Mouse (Mus musculus): ENCODE results near the gene Ccdc9. TPM values are rescaled to one million over a fixed set of nuclear protein-coding genes. Genes with fewer than 3 reads are reported as not detected.

The Ccdc9 gene
- total RNA-seq (2014; fragmentation: Nextera tagmentation) (8.1 and 16.6 TPM in 2 replicates), total RNA-seq (2017) (58.0 and 66.0 TPM in 2 replicates), polyA plus RNA-seq (2012) (133 and 136 TPM in 2 replicates)

DNA sequence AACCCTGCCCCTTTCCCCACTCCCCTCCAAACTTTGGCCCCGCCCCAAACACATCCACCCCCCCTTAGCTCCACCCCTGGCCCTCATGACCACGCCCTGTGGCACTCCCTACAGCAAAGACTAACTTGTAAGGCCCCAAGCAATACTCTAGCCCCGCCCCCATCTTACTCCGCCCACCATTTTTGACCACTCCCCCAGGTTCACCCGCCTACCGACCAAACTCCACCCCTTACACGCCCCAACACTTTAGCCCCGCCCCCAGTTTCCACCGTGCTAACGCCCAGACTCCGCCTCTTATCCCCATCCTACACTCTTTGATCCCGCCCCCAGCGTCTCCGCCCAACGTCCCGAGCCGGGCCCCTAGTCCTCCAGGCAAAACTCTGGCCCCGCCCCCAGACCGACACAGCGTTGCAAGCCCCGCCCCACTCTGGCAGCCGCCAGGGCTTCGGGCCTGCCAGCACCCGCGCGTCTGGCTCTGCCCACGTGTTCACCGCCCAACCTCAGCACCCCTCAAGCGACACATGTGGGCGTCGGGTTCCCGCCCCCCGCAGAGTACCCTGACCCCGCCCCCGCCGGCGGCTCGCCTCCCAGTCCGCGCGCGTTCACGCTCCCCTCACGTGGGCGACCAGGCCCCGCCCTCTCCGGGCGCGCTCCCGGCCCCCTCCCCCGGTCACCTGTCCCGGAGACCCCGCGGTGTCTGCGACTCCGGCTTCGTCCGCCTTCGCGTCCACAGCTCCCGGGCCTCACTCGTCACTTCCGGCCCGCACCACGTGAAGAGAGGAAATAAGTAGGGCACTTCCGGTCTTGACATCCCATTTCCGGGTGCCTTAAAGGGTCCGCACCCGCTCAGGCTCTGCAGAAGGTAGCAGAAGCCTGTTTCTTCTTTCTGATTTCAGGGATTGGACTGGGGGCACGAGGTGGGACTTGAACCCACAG lies at the start of gene Ccdc9:
Ccdc9 (minus strand) TSS at position 770 of the 936 bp plus-strand sequence.
- H3K4me1 ChIP-seq (ENCODE audit: insufficient read depth, low read depth, low read length): peaks cover 28% of the 10 kb centered on the region
- H3K4me3 ChIP-seq (ENCODE audit: low read depth, low read length): peak within 1 kb of the TSS; percentile 76
- DNase-seq (ENCODE audit: low spot score) (peak; percentile 84), ATAC-seq (ENCODE audit: extremely low read depth, insufficient number of reproducible peaks, low FRiP score, poor library complexity, severe bottlenecking) (peak; percentile 84)
- H3K36me3 ChIP-seq (replicated peaks): peaks cover 36% of the 10 kb centered on the region
- H3K27me3 ChIP-seq (ENCODE audit: insufficient read depth, low read length): no peaks in the 10 kb centered on the region
- no peak for TF ChIP-seq GATA2 (IDR thresholded peaks at IDR 0.05; ENCODE audit: borderline replicate concordance, low read depth, low read length)
- TF ChIP-seq POLR2AphosphoS5 (IDR thresholded peaks at IDR 0.05; ENCODE audit: insufficient replicate concordance, low read depth, low read length): no peak
- TF ChIP-seq CTCF (IDR thresholded peaks at IDR 0.05; ENCODE audit: low read depth, low read length): no peak
- no peak for TF ChIP-seq TAL1 (conservative IDR thresholded peaks at IDR 0.05; ENCODE audit: low read depth, low read length)
- no peak for TF ChIP-seq GATA1 (IDR thresholded peaks at IDR 0.05; ENCODE audit: borderline replicate concordance, low read length)
- H3K9me3 ChIP-seq (replicated peaks): no peaks in the 10 kb centered on the region

DNA sequence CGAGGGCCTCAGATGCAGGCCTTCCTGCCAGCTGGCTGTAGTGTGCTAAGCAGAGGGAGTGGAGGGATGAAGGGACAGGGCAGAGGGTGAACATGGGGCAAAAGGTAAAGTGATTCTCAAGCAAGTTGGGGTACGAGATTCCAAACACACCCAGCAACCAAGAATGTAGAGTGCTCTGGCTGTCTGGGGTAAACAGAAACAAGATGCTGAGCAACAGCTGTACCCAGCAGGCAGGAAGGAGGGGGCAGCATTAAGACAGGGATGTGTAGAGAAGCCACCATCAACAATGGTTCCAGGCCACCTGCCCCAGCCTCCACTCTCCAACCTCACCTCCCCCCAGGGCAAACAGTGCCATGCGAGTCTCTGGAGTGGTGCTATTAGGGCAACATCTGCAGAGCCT lies 42.6 kb upstream of the Ccdc9 start:
- no peak overlapping the region for H3K4me3 ChIP-seq (ENCODE audit: low read depth, low read length)
- H3K27me3 ChIP-seq (ENCODE audit: insufficient read depth, low read length): no peaks in the 10 kb centered on the region
- peaks cover 13% of the 10 kb centered on the region for H3K4me1 ChIP-seq (ENCODE audit: insufficient read depth, low read depth, low read length)
- ATAC-seq (ENCODE audit: extremely low read depth, insufficient number of reproducible peaks, low FRiP score, poor library complexity, severe bottlenecking) (no peak), DNase-seq (ENCODE audit: low spot score) (no peak)
- no peak for TF ChIP-seq CTCF (IDR thresholded peaks at IDR 0.05; ENCODE audit: low read depth, low read length)
- TF ChIP-seq TAL1 (conservative IDR thresholded peaks at IDR 0.05; ENCODE audit: low read depth, low read length): no peak
- TF ChIP-seq POLR2AphosphoS5 (IDR thresholded peaks at IDR 0.05; ENCODE audit: insufficient replicate concordance, low read depth, low read length): no peak
- TF ChIP-seq GATA1 (IDR thresholded peaks at IDR 0.05; ENCODE audit: borderline replicate concordance, low read length): no peak
- H3K9me3 ChIP-seq (replicated peaks): no peaks in the 10 kb centered on the region
- peaks cover 97% of the 10 kb centered on the region for H3K36me3 ChIP-seq (replicated peaks)

DNA sequence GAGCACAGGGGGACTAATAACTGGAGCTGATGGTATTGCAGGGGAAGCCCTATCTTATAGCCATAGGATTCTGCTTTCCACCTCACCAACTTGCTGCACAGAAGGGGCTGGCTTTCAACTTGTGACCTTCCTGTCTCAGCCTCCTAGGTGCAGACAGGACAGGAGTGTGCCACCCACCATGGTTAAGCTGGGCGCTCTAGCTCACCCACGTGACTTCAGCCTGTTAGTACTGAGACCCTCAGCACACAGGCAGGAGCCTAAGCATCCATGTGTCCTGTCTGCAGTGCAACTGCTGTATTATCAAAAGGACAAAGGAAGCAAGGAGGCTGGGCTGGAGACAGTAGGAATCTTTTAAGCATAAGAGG lies 40.0 kb upstream of the Ccdc9 start:
- no peaks in the 10 kb centered on the region for H3K27me3 ChIP-seq (ENCODE audit: insufficient read depth, low read length)
- ATAC-seq (ENCODE audit: extremely low read depth, insufficient number of reproducible peaks, low FRiP score, poor library complexity, severe bottlenecking): no peak
- peaks cover 81% of the 10 kb centered on the region for H3K36me3 ChIP-seq (replicated peaks)
- peaks cover 14% of the 10 kb centered on the region for H3K4me1 ChIP-seq (ENCODE audit: insufficient read depth, low read depth, low read length)
- no peak overlapping the region for H3K4me3 ChIP-seq (ENCODE audit: low read depth, low read length)
- TF ChIP-seq POLR2AphosphoS5 (IDR thresholded peaks at IDR 0.05; ENCODE audit: insufficient replicate concordance, low read depth, low read length): no peak
- no peak for TF ChIP-seq GATA2 (IDR thresholded peaks at IDR 0.05; ENCODE audit: borderline replicate concordance, low read depth, low read length)
- TF ChIP-seq CTCF (IDR thresholded peaks at IDR 0.05; ENCODE audit: low read depth, low read length): no peak
- no peak for TF ChIP-seq GATA1 (IDR thresholded peaks at IDR 0.05; ENCODE audit: borderline replicate concordance, low read length)
- no peak for TF ChIP-seq TAL1 (conservative IDR thresholded peaks at IDR 0.05; ENCODE audit: low read depth, low read length)
- DNase-seq (ENCODE audit: low spot score): no peak
- no peaks in the 10 kb centered on the region for H3K9me3 ChIP-seq (replicated peaks)

DNA sequence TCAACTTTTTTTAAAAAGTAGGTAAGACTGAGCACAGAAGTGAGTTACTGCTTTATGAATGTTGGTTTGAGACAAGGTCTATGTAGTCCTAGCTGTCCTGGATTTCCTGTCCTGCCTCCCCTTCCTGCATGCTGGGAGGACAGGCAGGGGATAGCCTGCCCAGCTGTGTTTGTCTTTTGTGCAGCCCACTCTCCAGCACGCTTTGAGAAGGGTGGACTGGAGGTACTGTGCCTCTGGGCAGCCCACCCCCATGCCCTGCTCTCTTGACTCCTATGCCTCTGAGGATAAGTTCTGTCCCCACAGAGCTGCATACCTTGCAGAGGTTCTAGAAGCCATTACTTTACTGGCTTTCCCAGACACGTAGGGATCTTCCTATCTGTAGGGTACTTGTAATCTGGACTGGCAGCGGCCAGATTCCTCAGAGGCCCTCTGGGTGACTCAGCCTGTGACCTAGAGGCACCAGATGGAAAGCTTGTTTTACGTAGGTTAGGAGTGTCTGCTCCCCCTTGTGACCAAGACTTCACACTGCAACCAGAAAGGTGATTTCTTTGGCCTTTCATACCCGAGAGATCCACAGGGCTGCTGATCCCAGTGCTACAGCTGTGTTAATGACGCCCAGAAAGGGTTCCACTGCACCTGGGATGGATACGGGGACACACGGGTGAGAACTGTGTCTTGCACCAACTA lies 39.5 kb upstream of the Ccdc9 start:
- Histone ChIP-seq H3K9me3 (replicated peaks) (no peaks in the 10 kb centered on the region), H3K27me3 (ENCODE audit: insufficient read depth, low read length) (no peaks in the 10 kb centered on the region), H3K4me1 (ENCODE audit: insufficient read depth, low read depth, low read length) (peaks cover 16% of the 10 kb centered on the region), H3K36me3 (replicated peaks) (peaks cover 78% of the 10 kb centered on the region), H3K4me3 (ENCODE audit: low read depth, low read length) (no peak overlapping the region)
- DNase-seq (ENCODE audit: low spot score) (peak; percentile 75), ATAC-seq (ENCODE audit: extremely low read depth, insufficient number of reproducible peaks, low FRiP score, poor library complexity, severe bottlenecking) (peak; percentile 80)
- TF ChIP-seq GATA2 (IDR thresholded peaks at IDR 0.05; ENCODE audit: borderline replicate concordance, low read depth, low read length): no peak
- TF ChIP-seq CTCF (IDR thresholded peaks at IDR 0.05; ENCODE audit: low read depth, low read length): peak; percentile 28; the same call in 1 of the 2 replicates
- no peak for TF ChIP-seq POLR2AphosphoS5 (IDR thresholded peaks at IDR 0.05; ENCODE audit: insufficient replicate concordance, low read depth, low read length)
- TF ChIP-seq TAL1 (conservative IDR thresholded peaks at IDR 0.05; ENCODE audit: low read depth, low read length): no peak
- no peak for TF ChIP-seq GATA1 (IDR thresholded peaks at IDR 0.05; ENCODE audit: borderline replicate concordance, low read length)

DNA sequence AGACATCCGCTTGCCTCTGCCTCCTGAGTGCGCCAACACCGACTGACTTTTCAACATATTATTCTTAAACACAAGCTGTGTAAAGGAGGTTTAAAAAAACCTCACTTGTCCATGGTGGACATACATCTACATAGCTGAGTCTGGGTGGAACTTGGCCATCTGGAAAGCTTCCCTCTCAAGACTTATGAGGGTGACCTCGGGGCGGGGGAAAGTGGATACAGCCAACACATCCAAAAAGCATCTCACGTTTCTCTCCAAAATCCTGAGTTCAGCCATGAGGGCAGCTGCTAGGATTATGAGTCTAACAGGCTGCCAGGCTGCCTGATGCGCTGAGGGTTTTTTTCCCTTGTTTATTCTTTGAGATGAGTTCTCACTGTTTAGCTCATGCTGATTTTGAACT lies 38.1 kb upstream of the Ccdc9 start:
- ATAC-seq (ENCODE audit: extremely low read depth, insufficient number of reproducible peaks, low FRiP score, poor library complexity, severe bottlenecking): no peak
- Histone ChIP-seq H3K27me3 (ENCODE audit: insufficient read depth, low read length) (no peaks in the 10 kb centered on the region), H3K4me1 (ENCODE audit: insufficient read depth, low read depth, low read length) (peaks cover 14% of the 10 kb centered on the region), H3K9me3 (replicated peaks) (no peaks in the 10 kb centered on the region), H3K4me3 (ENCODE audit: low read depth, low read length) (no peak overlapping the region), H3K36me3 (replicated peaks) (peaks cover 64% of the 10 kb centered on the region)
- TF ChIP-seq POLR2AphosphoS5 (IDR thresholded peaks at IDR 0.05; ENCODE audit: insufficient replicate concordance, low read depth, low read length) (no peak), CTCF (IDR thresholded peaks at IDR 0.05; ENCODE audit: low read depth, low read length) (no peak), GATA1 (IDR thresholded peaks at IDR 0.05; ENCODE audit: borderline replicate concordance, low read length) (no peak), GATA2 (IDR thresholded peaks at IDR 0.05; ENCODE audit: borderline replicate concordance, low read depth, low read length) (no peak), TAL1 (conservative IDR thresholded peaks at IDR 0.05; ENCODE audit: low read depth, low read length) (no peak)
- DNase-seq (ENCODE audit: low spot score): no peak

DNA sequence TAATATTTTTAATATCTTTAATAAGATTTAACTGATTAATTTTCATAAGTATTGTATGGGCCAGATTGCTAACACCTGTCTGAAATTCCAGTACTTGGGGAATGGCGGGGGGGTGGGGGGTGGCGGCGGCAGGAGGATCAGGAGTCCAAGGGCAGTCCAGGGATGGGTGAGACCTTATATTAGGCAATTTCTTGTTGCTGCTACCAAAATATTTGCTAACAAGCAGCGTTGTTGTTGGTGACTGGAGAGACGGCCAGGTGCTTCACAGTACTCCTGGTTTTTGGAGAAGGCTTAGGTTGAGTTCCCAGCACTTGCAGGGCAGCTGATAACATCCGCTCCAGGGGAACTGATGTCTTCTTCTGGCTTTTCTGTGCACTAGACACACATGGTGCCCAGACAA lies 33.9 kb upstream of the Ccdc9 start:
- no peaks in the 10 kb centered on the region for H3K27me3 ChIP-seq (ENCODE audit: insufficient read depth, low read length)
- peaks cover 9% of the 10 kb centered on the region for H3K4me1 ChIP-seq (ENCODE audit: insufficient read depth, low read depth, low read length)
- TF ChIP-seq POLR2AphosphoS5 (IDR thresholded peaks at IDR 0.05; ENCODE audit: insufficient replicate concordance, low read depth, low read length): no peak
- TF ChIP-seq GATA2 (IDR thresholded peaks at IDR 0.05; ENCODE audit: borderline replicate concordance, low read depth, low read length): no peak
- DNase-seq (ENCODE audit: low spot score) (no peak), ATAC-seq (ENCODE audit: extremely low read depth, insufficient number of reproducible peaks, low FRiP score, poor library complexity, severe bottlenecking) (no peak)
- no peaks in the 10 kb centered on the region for H3K9me3 ChIP-seq (replicated peaks)
- H3K36me3 ChIP-seq (replicated peaks): peaks cover 50% of the 10 kb centered on the region
- no peak overlapping the region for H3K4me3 ChIP-seq (ENCODE audit: low read depth, low read length)
